Mouse (Mus musculus): ENCODE data around the gene Pkp3. TPM values are rescaled to one million over a fixed set of nuclear protein-coding genes. Genes with fewer than 3 reads are reported as not detected.

Pkp3 gene
- polyA plus RNA-seq, 1 experiment = 47.7 TPM

DNA sequence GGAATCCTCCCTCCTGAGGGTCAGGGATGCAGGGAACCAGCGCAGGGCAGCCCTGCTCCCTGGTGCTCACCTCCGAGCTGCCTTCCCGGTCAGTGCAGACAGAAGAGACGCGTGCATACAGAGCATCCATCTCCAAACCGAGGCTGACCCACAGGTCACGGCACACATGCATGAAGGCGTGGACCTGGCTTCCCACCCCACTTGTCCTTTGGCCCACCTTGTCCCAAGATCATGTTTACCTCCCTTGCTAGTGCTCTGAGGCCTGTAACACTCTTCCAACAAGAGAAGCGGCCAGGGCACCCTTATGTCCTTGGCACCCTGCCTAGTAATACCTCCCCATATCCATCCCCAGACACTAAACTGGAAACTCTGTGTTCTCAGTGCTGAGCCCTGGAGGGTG lies 37.9 kb downstream of the Pkp3 start:
- WGBS = 91% methylated on average over 9 of the region's 9 CpGs
- DNase-seq = no peak
- Histone ChIP-seq H3K4me1 (ENCODE audit: control insufficient read depth, insufficient read depth, low read length) (no peaks in the 10 kb centered on the region), H3K4me3 (replicated peaks; ENCODE audit: extremely low read depth, low read depth, low read length) (no peak overlapping the region)
- no peak for TF ChIP-seq POLR2A (IDR thresholded peaks at IDR 0.05; ENCODE audit: borderline replicate concordance, extremely low read depth, low read depth, low read length)
- no peak for TF ChIP-seq CTCF (IDR thresholded peaks at IDR 0.05; ENCODE audit: insufficient read depth, low read length)

DNA sequence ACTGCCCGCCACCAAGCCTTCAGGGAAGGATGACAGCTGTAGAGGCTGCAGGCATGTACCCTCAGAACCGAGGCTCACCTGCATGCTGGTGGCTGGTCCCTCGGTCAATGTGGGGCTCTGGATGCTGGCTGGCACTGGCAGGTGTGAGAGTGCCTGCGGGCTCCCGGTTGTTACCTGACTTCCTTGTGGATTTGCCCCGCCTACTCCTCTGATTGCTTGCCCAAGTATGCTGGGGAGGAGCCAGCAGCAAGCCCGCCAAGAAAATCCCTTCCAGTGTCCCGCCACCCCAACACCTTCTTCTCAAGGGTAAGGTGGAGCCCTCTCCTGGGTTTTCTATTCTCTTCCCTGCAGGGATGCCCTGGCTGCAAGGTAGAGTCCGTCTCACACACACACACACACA lies 39.6 kb downstream of the Pkp3 start, which contains the start of gene Ano9:
Gene Ano9, minus strand, starts transcription at position 171 of the 400 bp plus-strand sequence.
- peak; percentile 46 for DNase-seq
- Histone ChIP-seq H3K4me1 (ENCODE audit: control insufficient read depth, insufficient read depth, low read length) (no peaks in the 10 kb centered on the region), H3K4me3 (replicated peaks; ENCODE audit: extremely low read depth, low read depth, low read length) (peak within 1 kb of the TSS; percentile 23)
- WGBS = 30% methylated on average over 9 of the region's 9 CpGs
- TF ChIP-seq POLR2A (IDR thresholded peaks at IDR 0.05; ENCODE audit: borderline replicate concordance, extremely low read depth, low read depth, low read length) (no peak), CTCF (IDR thresholded peaks at IDR 0.05; ENCODE audit: insufficient read depth, low read length) (no peak)

DNA sequence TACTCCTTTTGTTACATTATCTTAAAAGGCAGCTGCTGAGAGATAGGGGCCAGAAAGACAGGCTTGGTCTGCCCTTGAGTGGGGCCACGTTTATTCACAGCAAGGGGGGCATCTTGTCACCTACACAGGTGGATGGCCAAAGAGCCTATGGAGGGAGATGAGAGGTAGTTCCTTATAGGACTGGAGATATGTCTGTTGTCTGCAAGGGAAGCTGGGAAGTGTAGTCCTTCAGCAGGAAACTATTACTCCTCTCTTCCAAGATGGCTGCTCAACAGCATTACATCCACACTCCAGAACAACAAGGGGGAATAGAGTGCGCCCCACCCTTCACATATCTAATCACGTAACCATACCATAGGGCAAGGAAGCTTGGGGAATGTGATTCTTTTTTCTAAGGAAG lies 41.5 kb downstream of the Pkp3 start:
- no peak for DNase-seq
- H3K4me3 ChIP-seq (replicated peaks; ENCODE audit: extremely low read depth, low read depth, low read length) = no peak overlapping the region
- WGBS = 78% methylated on average over 3 of the region's 3 CpGs
- no peaks in the 10 kb centered on the region for H3K4me1 ChIP-seq (ENCODE audit: control insufficient read depth, insufficient read depth, low read length)
- TF ChIP-seq CTCF (IDR thresholded peaks at IDR 0.05; ENCODE audit: insufficient read depth, low read length) (no peak), POLR2A (IDR thresholded peaks at IDR 0.05; ENCODE audit: borderline replicate concordance, extremely low read depth, low read depth, low read length) (no peak)

DNA sequence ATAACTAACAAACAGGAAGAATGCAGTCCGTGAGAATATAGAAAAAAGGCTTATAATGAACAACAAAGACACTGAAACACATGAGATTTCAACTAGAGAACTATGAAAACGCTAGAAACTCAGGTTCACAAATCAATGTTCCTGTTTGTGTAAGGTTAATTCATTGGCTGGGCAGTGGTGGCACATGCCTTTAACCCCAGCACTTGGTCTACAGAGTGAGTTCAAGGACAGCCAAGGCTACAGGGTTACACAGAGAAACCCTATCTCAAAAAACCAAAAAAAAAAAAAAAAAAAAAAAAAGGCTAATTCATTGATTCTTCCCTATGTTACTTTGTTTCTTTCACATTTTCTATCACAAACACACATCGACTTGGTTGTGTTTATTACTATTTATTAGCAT lies 42.6 kb downstream of the Pkp3 start:
- DNase-seq = no peak

DNA sequence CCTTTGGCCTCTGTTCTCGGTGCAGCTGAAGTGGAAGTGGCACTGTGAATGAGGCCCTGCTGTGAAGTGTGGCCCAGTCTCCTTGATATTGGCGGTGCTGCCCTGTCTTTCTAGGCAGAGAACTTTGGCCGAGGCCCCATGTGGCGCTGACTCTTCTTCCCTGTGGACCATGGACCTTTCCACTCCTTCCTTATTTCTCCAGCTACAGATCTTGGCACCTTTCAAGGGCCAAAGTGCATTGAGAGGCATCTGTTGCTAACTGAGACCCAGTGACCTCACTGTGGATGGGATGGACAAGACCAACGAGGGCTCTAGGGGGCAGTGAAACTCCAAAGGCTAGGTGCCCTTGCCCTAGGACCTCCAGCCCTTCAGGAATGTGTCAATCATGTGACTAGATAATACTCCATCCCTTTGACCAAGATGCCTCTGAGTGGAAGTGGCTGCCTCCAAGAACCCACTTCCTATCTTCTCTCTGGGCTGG lies 43.1 kb downstream of the Pkp3 start:
- WGBS = 73% methylated on average over 5 of the region's 5 CpGs
- TF ChIP-seq CTCF (IDR thresholded peaks at IDR 0.05; ENCODE audit: insufficient read depth, low read length) (peak; percentile 23; the same call in 1 of the 2 replicates), POLR2A (IDR thresholded peaks at IDR 0.05; ENCODE audit: borderline replicate concordance, extremely low read depth, low read depth, low read length) (no peak)

More for the DNA sequence above, 42.6 kb downstream of the Pkp3 start:
- Histone ChIP-seq H3K4me3 (replicated peaks; ENCODE audit: extremely low read depth, low read depth, low read length) (no peak overlapping the region), H3K4me1 (ENCODE audit: control insufficient read depth, insufficient read depth, low read length) (no peaks in the 10 kb centered on the region)
- no peak for TF ChIP-seq CTCF (IDR thresholded peaks at IDR 0.05; ENCODE audit: insufficient read depth, low read length)
- TF ChIP-seq POLR2A (IDR thresholded peaks at IDR 0.05; ENCODE audit: borderline replicate concordance, extremely low read depth, low read depth, low read length) = no peak
- 76% methylated on average over 3 of the region's 3 CpGs for WGBS

DNA sequence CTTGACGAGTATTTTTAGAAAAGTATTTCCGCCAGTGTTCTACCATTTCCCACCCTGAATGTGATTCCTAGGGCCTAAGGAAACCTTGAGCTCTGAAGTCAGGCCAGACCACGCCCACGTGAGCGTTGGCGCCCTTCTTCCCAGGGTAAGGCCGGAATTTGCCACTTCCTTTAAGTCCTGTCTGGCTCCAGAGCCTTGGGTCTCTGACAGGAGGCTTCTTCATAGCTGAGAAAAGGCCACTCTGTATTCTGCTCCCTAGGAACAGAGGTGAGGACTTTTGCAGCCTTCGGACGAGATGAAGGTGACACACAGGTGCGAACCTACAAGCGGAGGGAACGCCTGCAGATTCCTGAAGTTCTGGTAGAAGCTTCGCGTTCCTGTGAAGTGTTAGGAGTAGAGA lies 44.2 kb downstream of the Pkp3 start, which contains the start of gene Ptdss2:
Gene Ptdss2, plus strand, starts transcription at position 138 of the 400 bp plus-strand sequence.
- Histone ChIP-seq H3K4me3 (replicated peaks; ENCODE audit: extremely low read depth, low read depth, low read length) (peak within 1 kb of the TSS; percentile 66), H3K4me1 (ENCODE audit: control insufficient read depth, insufficient read depth, low read length) (no peaks in the 10 kb centered on the region)
- 27% methylated on average over 14 of the region's 14 CpGs for WGBS
- peak; percentile 42 for DNase-seq
- TF ChIP-seq POLR2A (IDR thresholded peaks at IDR 0.05; ENCODE audit: borderline replicate concordance, extremely low read depth, low read depth, low read length) (peak; percentile 17; the same call in 1 of the 2 replicates), CTCF (IDR thresholded peaks at IDR 0.05; ENCODE audit: insufficient read depth, low read length) (no peak)

More for the DNA sequence above, 43.1 kb downstream of the Pkp3 start:
- Histone ChIP-seq H3K4me1 (ENCODE audit: control insufficient read depth, insufficient read depth, low read length) (no peaks in the 10 kb centered on the region), H3K4me3 (replicated peaks; ENCODE audit: extremely low read depth, low read depth, low read length) (no peak overlapping the region)
- no peak for DNase-seq

DNA sequence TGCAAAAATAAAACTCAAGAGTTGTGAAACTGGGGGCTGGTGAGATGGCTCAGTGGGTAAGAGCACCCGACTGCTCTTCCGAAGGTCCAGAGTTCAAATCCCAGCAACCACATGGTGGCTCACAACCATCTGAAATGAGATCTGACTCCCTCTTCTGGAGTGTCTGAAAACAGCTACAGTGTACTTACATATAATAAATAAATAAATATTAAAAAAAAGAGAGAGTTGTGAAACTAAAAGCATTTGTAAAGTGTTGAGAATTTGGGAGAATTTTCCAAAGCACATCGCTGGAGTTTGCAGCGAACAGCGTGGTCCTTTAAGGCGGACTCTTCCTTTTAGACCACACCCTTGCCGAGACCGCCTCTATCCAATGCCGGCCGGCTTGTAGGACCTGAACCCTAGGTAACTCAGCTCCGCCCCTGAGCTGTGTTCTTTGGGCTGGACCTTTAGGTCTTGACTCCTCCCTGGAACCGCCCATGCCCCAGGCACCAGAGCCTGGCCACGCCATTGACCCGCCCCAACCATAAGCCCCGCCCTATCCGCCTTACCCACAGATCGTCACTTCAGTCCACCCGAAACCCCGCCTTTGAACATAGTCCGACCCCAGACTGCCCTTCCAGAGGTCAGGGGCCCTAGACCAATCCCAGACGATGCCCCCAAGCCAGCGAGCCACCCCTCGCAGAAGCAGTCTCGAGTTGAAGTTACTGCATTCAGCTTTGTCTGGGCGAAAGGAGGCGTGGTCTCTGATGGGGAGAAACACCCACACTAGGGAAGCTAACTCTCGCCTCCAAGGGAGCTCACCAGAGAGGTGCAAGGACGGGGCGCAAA lies 44.9 kb downstream of the Pkp3 start:
- peak overlapping the region; percentile 66 for H3K4me3 ChIP-seq (replicated peaks; ENCODE audit: extremely low read depth, low read depth, low read length)
- H3K4me1 ChIP-seq (ENCODE audit: control insufficient read depth, insufficient read depth, low read length) = no peaks in the 10 kb centered on the region
- TF ChIP-seq CTCF (IDR thresholded peaks at IDR 0.05; ENCODE audit: insufficient read depth, low read length) = no peak
- 0 out of 2 replicates have a peak, but pooled peaks have one; percentile 60 for TF ChIP-seq POLR2A (IDR thresholded peaks at IDR 0.05; ENCODE audit: borderline replicate concordance, extremely low read depth, low read depth, low read length)
- 1% methylated on average over 29 of the region's 29 CpGs for WGBS
- DNase-seq = peak; percentile 95

DNA sequence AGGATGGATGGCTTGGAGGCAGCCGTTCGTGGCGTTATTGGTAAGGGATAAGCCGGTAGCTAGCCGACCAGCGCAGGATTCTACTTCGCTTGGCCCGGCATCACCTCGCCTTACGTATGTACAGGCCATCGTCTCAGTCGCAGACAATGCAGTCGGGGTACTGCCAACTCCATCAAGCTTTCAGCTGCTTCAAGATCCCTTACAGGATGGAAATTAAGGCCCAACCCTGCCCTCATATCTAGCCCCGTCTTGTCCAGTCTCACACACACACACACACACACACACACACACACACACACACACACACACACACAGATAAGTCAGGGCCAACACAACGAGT lies 45.5 kb downstream of the Pkp3 start:
- TF ChIP-seq POLR2A (IDR thresholded peaks at IDR 0.05; ENCODE audit: borderline replicate concordance, extremely low read depth, low read depth, low read length) (no peak), CTCF (IDR thresholded peaks at IDR 0.05; ENCODE audit: insufficient read depth, low read length) (no peak)
- DNase-seq = no peak
- 2% methylated on average over 15 of the region's 15 CpGs for WGBS
- no peaks in the 10 kb centered on the region for H3K4me1 ChIP-seq (ENCODE audit: control insufficient read depth, insufficient read depth, low read length)
- H3K4me3 ChIP-seq (replicated peaks; ENCODE audit: extremely low read depth, low read depth, low read length) = peak overlapping the region; percentile 66

DNA sequence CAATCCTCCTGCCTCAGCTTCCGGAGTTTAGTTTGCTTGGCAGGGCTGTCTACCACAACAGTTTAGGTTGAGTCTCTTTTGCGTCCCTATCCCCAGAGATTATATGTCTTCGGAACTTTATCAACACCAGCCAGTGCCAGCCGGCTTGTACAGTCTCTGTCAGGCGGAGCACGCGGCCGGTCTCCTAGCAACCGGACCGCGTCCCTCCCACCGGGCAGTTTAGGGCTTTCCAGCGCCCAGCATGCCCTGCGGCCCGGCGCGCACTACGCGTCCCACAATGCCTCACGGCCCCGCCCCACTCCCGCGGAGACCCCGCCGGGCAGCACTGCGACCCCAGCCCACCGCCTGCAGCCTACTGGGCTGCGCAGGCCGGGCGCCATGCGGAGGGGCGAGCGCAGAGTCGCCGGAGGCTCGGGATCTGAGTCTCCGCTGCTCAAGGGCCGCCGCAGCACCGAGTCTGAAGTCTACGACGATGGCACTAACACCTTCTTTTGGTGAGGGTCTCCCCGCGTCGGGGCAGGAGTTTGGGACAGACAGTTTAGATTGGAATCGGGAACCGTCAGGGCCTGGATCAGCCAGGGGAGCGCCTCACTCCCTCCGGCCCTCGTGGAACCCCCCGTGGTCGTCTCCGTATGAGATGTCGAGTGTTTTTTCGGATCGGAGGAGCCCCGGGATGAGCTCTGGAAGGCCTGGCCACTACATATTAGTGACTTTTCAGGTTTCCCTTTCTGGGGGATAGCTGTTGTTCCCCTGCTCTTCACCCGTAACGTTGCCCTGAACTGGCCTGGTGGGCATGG lies 53.2 kb downstream of the Pkp3 start:
- under 1% methylated on average over 59 of the region's 59 CpGs for WGBS

More for the DNA sequence above, 53.2 kb downstream of the Pkp3 start:
- TF ChIP-seq POLR2A (IDR thresholded peaks at IDR 0.05; ENCODE audit: borderline replicate concordance, extremely low read depth, low read depth, low read length) (peak; percentile 30; the same call in 1 of the 2 replicates), CTCF (IDR thresholded peaks at IDR 0.05; ENCODE audit: insufficient read depth, low read length) (no peak)
- peak; percentile 86 for DNase-seq
- H3K4me3 ChIP-seq (replicated peaks; ENCODE audit: extremely low read depth, low read depth, low read length) = peak overlapping the region; percentile 78
- H3K4me1 ChIP-seq (ENCODE audit: control insufficient read depth, insufficient read depth, low read length) = peaks cover 6% of the 10 kb centered on the region

Measured in lung, adult 2 months (tissue).